Mouse (Mus musculus) frontal cortex, adult 2 months (tissue): ENCODE data around the gene Fastkd2. TPM values are rescaled to one million over a fixed set of nuclear protein-coding genes. Genes with fewer than 3 reads are reported as not detected.

Experiments
- DNase-seq, 2 experiments: peaks; one replicate each; pipeline ENCODE4 v3.0.0; 2022; ENCODE audit warnings: low spot score in 1 of 2; ENCODE audit errors: extremely low spot score in 1 of 2
- polyA plus RNA-seq: library from polyadenylated mRNA; depleted of rRNA; stranded (reverse); fragments of >200 nt; gene quantifications from 2 replicates; pipeline ENCODE4 v1.2.3, GENCODE M21; 2012; rRNA removed

Gene Fastkd2
- polyA plus RNA-seq, result 14.6 and 21.6 TPM in 2 replicates

- DNase-seq, result peak; percentile 88 to 97
Measured at GRCm38 (mm10) chr1:63730240-63730771, at the start of gene Fastkd2, which contains the start of gene Mdh1b. Fastkd2 (plus strand) TSS chr1:63730614. Mdh1b (minus strand) TSS chr1:63730318.

DNA sequence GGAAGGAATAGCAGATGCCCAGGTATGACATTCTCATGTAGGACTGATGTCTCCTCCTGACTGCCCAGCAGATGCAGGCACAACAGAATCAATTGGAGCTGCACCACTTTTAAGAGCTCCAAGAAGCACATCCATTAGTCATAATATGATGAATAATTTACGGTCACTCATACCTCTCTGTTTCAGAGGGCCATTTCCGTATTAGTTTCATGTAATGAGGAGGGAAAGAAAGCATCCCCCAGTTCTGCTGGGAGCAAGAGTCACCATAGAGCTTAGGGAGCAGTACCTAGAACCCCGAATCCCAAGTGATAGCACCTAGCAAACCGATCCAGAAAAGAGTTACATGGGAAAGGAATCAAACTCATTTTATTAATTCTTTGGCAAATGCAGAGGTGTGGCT is 43.6 kb upstream of the Fastkd2 start, which contains the start of gene Dytn:
Gene Dytn (minus strand): TSS at position 101 of the 400 bp plus-strand sequence.
- DNase-seq, result no peak

GRCm38 (mm10) chr1:63696861-63697260 is 33.6 kb upstream of the Fastkd2 start:
- DNase-seq, result no peak

DNA sequence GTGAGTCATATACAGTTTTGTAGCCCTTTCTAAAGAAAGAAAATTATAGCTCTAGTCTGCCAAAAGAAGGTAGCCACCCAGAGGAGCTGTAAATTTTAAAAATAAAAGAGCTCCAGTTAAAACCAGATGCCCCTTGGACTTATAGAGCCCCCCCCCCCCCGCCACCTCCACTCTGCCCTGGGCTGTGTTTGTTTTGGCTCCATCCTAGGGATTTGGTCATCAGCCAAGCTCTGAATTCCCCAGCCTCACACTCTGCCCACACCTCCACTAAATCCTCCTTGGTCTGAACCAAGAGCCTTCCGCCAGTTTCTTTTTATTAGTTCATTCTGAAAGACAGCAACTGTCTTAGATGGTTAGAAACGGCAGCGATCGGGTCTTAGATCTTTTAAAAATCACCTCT is 24.7 kb upstream of the Fastkd2 start:
- no peak for DNase-seq

- no peak for DNase-seq
Measured at GRCm38 (mm10) chr1:63708876-63709275, 21.5 kb upstream of the Fastkd2 start.

- DNase-seq, result peak; percentile 19 to 71
Measured at GRCm38 (mm10) chr1:63720161-63720560, 10.3 kb upstream of the Fastkd2 start.

DNA sequence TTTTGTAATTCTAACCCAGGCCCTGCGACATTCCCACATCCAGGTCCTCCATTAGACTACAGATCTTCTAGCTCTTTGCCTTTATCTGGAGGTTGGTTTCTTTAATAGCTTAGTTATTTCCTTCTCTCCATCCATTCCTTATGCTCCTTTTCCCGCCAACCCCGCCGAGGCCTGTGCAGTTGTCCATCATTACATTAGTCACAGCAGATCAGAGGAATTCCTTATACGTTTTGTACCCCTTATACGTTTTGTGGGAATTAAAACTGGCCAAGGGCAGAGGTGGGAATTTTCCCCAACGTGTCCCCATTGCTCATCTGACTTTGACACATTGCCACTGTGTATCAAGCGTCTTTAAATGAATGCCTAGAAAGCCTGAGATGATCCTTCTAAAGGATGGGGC is 618 bp upstream of the Fastkd2 start:
- no peak for DNase-seq

GRCm38 (mm10) chr1:63756005-63756404 is 25.6 kb downstream of the Fastkd2 start:
- no peak for DNase-seq

DNA sequence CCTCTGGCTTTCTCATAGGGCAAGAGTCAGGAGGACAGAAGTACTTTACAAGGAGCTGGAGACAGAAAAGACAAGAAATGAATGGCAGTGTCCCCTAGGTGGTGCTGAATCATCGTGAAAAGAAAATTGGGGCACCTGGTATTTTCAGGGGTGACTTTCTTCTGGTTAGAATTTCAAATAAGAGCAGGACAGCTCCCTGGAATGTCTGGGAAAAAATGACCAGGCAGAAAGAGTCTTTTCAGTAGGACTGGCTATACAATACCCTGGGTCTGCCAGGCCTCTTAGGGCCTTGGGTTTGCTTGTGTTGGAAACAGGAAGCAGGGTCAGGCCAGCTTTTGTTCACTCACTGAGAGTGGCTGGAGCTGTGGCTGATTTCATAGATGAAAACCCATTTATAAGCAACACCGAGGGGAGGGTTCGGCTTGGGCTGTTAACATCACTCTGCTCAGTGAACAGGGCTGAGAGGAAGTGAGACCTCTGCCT is 32.8 kb downstream of the Fastkd2 start:
- DNase-seq, result peak in 1 of 2 experiments; percentile 86

GRCm38 (mm10) chr1:63763881-63764386 is 33.5 kb downstream of the Fastkd2 start:
- no peak for DNase-seq

GRCm38 (mm10) chr1:63764395-63764794 is 34.0 kb downstream of the Fastkd2 start:
- no peak for DNase-seq

DNA sequence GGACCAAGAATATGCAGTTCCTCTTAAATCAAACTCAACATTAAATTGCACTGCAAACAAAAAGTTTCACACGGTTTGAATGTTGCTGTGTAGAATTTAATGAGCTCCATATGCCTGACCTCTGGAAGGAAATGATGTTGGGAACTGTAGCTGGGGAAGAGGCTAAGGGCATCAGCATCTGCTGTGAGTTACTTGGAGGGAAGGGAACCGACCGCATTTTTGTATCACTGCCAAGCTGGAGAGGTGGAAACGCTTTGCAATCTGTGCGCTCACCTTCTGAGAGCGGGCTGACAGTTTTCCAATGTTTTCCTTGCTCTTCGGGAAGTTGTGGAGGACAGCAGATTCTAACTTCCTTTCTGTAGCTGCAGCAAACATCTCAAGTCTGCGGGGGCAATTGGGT is 37.7 kb downstream of the Fastkd2 start:
- DNase-seq, result no peak

DNA sequence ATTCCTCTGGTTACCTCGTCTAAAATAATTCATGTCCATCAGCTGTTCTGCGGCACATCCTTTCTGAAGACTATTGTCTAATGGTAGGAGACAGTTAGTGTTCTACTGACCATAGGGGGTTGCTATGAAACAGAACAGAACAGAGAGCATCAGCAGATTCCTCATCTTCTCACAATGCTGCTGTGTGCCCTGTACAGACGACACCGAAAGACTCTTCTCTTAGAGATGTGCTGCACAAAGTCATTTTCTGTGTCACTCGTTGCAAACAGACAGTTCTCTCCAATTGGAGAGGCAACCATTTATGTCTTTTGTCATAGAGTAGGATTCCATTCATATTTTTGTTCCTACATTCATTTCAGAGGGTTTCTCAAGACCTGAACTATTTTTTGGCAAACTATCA is 38.8 kb downstream of the Fastkd2 start, which contains the start of gene 4933402D24Rik:
Gene 4933402D24Rik (minus strand): TSS at position 101 of the 400 bp plus-strand sequence.
- DNase-seq, result no peak

- DNase-seq, result peak; percentile 56 to 70
Measured at GRCm38 (mm10) chr1:63770309-63770708, 39.9 kb downstream of the Fastkd2 start.

DNA sequence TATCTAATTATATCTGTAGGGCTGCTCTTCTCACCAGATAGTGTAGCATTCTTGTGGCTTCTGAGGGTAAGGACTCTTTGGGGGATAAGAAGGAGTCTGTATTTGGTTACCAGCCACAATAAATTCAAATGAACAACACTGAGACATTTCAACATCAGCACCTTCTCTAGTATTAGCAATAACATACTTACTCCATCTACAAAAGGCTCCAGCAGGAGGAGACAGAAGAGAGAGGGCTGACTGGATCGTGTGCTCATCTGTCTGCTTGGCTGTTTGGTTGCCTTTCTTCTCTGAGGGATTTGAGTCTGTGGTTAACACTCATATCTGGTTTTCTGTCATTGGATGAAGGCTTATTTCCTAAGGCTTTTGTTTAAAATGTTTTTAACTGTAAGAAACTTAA is 46.0 kb downstream of the Fastkd2 start:
- no peak for DNase-seq

- DNase-seq, result no peak
Measured at GRCm38 (mm10) chr1:63776902-63777630, 46.7 kb downstream of the Fastkd2 start.

GRCm38 (mm10) chr1:63794326-63794725 is 63.9 kb downstream of the Fastkd2 start:
- DNase-seq, result no peak

Other genes starting within 250 kb of the Fastkd2 start
- gene Gm39653, start 114.6 kb upstream of the Fastkd2 start, polyA plus RNA-seq, result not detected in 2 replicates
- 0.06 TPM in 2 replicates for gene Dytn, start 43.7 kb upstream of the Fastkd2 start, polyA plus RNA-seq
- 0.92 and 0.99 TPM in 2 replicates for gene Mdh1b, start 296 bp upstream of the Fastkd2 start, polyA plus RNA-seq
- 0.11 and 0.18 TPM in 2 replicates for gene 4933402D24Rik, start 38.7 kb downstream of the Fastkd2 start, polyA plus RNA-seq